Mouse (Mus musculus): Measurements from ENCODE around the gene Top2a. TPM values are rescaled to one million over a fixed set of nuclear protein-coding genes. Genes with fewer than 3 reads are reported as not detected.

Gene Top2a
- polyA plus RNA-seq, 1 experiment from 2014 or later, result 184 TPM

DNA sequence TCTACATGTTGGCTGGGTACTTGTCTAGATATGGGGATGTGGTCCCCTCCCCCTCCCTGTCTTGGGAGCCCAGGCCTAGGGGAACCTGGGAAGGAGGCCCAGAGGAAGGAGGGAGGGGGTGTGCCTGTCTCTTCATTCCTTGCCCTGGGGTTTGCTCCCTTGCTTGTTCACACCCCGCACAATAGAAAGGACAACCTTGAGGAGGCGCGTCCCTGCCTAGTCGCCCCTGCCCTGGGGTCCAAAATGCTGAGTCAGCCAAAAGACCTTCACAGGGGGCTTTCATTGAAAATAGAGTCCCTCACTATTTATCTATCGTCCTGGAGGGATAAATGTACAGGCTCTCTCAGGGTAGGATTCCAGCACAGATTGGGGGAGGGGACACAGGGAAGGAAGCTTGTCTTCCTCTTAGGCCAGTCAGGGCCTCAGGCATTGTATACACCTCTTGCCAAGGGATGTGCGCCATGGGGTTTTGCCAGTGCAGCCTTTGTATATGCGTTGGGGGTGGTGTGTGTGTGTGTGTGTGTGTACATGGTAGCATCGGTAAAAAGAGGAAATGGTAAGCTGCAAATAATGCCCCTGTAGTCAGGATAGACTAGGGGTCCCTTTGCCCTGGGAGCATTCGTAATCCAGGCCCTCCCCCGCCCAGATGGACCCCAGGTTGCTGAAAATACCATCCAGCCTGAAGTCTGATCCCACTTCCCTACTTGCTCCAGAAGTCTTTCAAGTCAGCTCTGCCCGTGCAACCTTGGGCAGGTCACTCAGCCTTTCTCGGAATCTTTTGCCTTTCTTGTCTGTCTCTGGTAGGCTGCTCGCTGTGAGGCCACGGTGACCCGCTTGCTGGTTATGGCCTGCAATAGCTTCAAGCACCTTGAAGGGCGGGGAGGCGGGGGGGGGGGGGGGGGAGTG, 68.9 kb downstream of the Top2a start:
- H3K9ac ChIP-seq, result no peak overlapping the region
- H3K9me3 ChIP-seq (replicated peaks), result no peaks in the 10 kb centered on the region
- H3K4me2 ChIP-seq, result peak overlapping the region; percentile 41
- WGBS (ENCODE audit: insufficient replicate concordance), result 28% methylated on average over 17 of the region's 17 CpGs
- H3K4me3 ChIP-seq (replicated peaks), result no peak overlapping the region
- H3K36me3 ChIP-seq (replicated peaks), result no peaks in the 10 kb centered on the region
- ATAC-seq (ENCODE audit: insufficient read depth), result no peak
- H3K27ac ChIP-seq (replicated peaks), result peak overlapping the region; percentile 62; the same call in 1 of the 2 replicates
- peaks cover 9% of the 10 kb centered on the region for H3K27me3 ChIP-seq
- H3K4me1 ChIP-seq (replicated peaks), result peaks cover 76% of the 10 kb centered on the region

DNA sequence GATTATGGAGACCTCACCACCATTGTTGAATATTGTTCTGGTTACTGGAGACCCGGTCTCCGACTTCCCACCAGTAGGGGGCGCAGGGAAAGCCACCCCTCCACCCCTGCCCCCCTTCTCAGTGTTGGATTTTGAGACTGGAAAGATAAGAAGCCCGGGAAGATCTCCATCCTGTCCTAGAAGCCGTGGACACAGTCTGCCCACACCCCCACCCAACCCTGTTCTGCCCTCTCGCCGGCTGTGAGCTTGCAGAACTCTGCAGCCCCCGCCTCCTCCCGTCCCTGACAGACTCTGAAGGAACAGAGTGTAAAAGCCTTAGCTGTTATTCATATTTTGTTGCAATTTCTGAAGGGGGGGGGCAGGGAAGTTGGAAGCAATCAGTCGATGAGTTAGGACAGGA, 69.6 kb downstream of the Top2a start:
- Histone ChIP-seq H3K4me1 (replicated peaks) (peaks cover 76% of the 10 kb centered on the region), H3K9ac (no peak overlapping the region), H3K4me3 (replicated peaks) (no peak overlapping the region), H3K4me2 (peak overlapping the region; percentile 41), H3K9me3 (replicated peaks) (no peaks in the 10 kb centered on the region), H3K36me3 (replicated peaks) (no peaks in the 10 kb centered on the region), H3K27me3 (peaks cover 2% of the 10 kb centered on the region; the same call in 1 of the 2 replicates), H3K27ac (replicated peaks) (peak overlapping the region; percentile 62)
- ATAC-seq (ENCODE audit: insufficient read depth), result peak; percentile 2; the same call in 1 of the 2 replicates
- 10% methylated on average over 10 of the region's 10 CpGs for WGBS (ENCODE audit: insufficient replicate concordance)

GRCm38 (mm10) chr11:98953835-98954320, 70.1 kb downstream of the Top2a start:
- WGBS (ENCODE audit: insufficient replicate concordance), result 27% methylated on average over 13 of the region's 13 CpGs
- H3K4me2 ChIP-seq, result peak overlapping the region; percentile 41
- peaks cover 76% of the 10 kb centered on the region for H3K4me1 ChIP-seq (replicated peaks)
- no peak overlapping the region for H3K4me3 ChIP-seq (replicated peaks)
- peak overlapping the region; percentile 62 for H3K27ac ChIP-seq (replicated peaks)
- no peaks in the 10 kb centered on the region for H3K27me3 ChIP-seq
- H3K9ac ChIP-seq, result no peak overlapping the region
- no peaks in the 10 kb centered on the region for H3K36me3 ChIP-seq (replicated peaks)
- no peaks in the 10 kb centered on the region for H3K9me3 ChIP-seq (replicated peaks)
- ATAC-seq (ENCODE audit: insufficient read depth), result no peak

GRCm38 (mm10) chr11:98953361-98953760, 70.6 kb downstream of the Top2a start:
- peak; percentile 41 for ATAC-seq (ENCODE audit: insufficient read depth)
- peaks cover 79% of the 10 kb centered on the region for H3K4me1 ChIP-seq (replicated peaks)
- peak overlapping the region; percentile 62 for H3K27ac ChIP-seq (replicated peaks)

GRCm38 (mm10) chr11:98952736-98953135, 71.3 kb downstream of the Top2a start:
- H3K4me2 ChIP-seq, result no peak overlapping the region
- no peak overlapping the region for H3K4me3 ChIP-seq (replicated peaks)
- ATAC-seq (ENCODE audit: insufficient read depth), result no peak
- H3K36me3 ChIP-seq (replicated peaks), result no peaks in the 10 kb centered on the region
- no peaks in the 10 kb centered on the region for H3K27me3 ChIP-seq
- 27% methylated on average over 2 of the region's 2 CpGs for WGBS (ENCODE audit: insufficient replicate concordance)
- no peaks in the 10 kb centered on the region for H3K9me3 ChIP-seq (replicated peaks)
- H3K9ac ChIP-seq, result no peak overlapping the region
- H3K4me1 ChIP-seq (replicated peaks), result peaks cover 82% of the 10 kb centered on the region
- H3K27ac ChIP-seq (replicated peaks), result no peak overlapping the region; the same call in 1 of the 2 replicates

More at GRCm38 (mm10) chr11:98953361-98953760, 70.6 kb downstream of the Top2a start:
- Histone ChIP-seq H3K9ac (no peak overlapping the region), H3K4me3 (replicated peaks) (no peak overlapping the region), H3K4me2 (no peak overlapping the region; the same call in 1 of the 2 replicates), H3K27me3 (no peaks in the 10 kb centered on the region), H3K9me3 (replicated peaks) (no peaks in the 10 kb centered on the region), H3K36me3 (replicated peaks) (no peaks in the 10 kb centered on the region)
- 16% methylated on average over 2 of the region's 2 CpGs for WGBS (ENCODE audit: insufficient replicate concordance)

DNA sequence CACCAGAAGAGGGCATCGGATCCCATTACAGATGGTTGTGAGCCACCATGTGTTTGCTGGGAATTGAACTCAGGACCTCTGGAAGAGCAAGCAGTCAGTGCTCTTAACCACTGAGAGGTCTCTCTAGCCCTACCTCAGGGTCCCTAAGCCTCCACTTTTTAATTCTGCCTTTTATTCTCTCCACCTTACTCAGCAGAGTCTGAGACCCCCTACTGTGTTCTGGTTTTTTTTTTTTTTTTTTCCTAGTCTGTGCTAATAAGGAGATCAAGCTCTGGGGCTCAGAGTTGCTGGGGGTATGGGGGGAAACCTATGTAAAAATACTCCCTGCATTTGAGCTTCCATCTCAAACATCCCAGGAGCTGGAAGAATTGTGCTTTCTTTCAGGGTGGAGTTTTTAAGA, 71.9 kb downstream of the Top2a start:
- WGBS (ENCODE audit: insufficient replicate concordance), result 86% methylated on average over 1 of the region's 1 CpGs
- no peak overlapping the region for H3K4me3 ChIP-seq (replicated peaks)
- no peaks in the 10 kb centered on the region for H3K9me3 ChIP-seq (replicated peaks)
- H3K36me3 ChIP-seq (replicated peaks), result no peaks in the 10 kb centered on the region
- no peak for ATAC-seq (ENCODE audit: insufficient read depth)
- H3K9ac ChIP-seq, result no peak overlapping the region
- H3K4me1 ChIP-seq (replicated peaks), result peaks cover 89% of the 10 kb centered on the region
- H3K4me2 ChIP-seq, result no peak overlapping the region
- no peaks in the 10 kb centered on the region for H3K27me3 ChIP-seq
- H3K27ac ChIP-seq (replicated peaks), result no peak overlapping the region

DNA sequence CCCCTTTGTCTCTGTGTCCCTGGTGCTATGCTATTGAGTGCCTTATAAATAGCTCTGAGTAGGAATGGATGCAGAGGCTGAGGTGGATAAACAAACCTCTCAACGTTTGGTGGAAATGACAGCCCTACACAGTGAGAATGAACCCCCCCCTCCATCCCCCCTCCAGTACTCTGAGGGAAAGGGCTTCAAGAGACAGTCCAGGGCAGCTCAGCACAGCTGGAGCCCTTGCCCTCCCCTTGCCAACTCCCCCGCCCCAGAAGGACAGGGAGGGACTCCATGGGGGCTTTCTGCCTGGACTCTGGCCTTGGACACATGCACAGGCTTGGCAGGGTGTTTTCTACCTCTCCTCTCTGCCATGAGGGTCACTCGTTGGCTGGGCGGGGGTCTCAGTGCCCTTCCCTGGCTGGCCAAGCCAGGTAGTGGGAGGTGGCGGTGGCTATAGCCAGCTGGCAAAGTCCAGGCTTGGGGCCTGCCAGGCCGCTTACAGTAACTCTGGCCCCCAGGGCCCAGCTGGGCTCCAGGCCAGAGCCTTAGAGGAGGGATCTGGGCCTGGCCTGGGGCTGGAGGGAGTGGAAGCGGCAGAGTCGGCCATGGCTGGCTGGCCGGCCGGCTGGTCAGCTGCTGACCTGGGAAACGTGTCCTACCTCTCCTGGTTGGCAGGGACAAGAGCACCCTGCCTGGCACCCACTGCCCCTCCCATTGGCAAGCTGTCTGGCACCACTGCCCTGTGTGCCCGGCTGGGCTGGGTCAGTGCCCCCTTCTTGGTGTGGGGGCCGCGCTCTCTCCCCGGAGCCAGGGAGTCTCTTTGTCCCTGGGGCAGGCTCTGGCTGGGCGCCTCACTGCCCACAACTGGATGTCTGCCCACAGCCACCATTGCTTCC, 72.7 kb downstream of the Top2a start:
- Histone ChIP-seq H3K9me3 (replicated peaks) (no peaks in the 10 kb centered on the region), H3K4me2 (peak overlapping the region; percentile 5), H3K9ac (no peak overlapping the region), H3K4me3 (replicated peaks) (no peak overlapping the region), H3K36me3 (replicated peaks) (no peaks in the 10 kb centered on the region), H3K27ac (replicated peaks) (peak overlapping the region; percentile 29; the same call in 1 of the 2 replicates), H3K27me3 (no peaks in the 10 kb centered on the region), H3K4me1 (replicated peaks) (peaks cover 89% of the 10 kb centered on the region)
- 63% methylated on average over 16 of the region's 16 CpGs for WGBS (ENCODE audit: insufficient replicate concordance)
- no peak for ATAC-seq (ENCODE audit: insufficient read depth)

DNA sequence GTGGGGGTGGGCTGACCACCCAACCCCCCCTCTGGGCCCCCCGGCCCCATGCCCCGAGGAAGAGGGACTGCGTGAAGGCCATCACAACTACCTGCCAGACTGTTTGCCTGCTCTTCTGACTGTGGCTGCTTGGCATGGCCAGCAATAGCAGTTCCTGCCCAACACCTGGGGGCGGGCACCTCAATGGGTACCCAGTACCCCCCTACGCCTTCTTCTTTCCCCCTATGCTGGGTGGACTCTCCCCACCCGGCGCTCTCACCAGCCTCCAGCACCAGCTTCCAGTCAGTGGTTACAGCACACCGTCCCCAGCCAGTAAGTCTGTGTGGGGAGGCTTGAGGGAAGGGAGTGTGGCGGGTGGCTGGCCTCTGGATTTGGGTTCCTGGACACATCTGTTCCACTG, 73.5 kb downstream of the Top2a start:
- peaks cover 92% of the 10 kb centered on the region for H3K4me1 ChIP-seq (replicated peaks)
- H3K27ac ChIP-seq (replicated peaks), result no peak overlapping the region

DNA sequence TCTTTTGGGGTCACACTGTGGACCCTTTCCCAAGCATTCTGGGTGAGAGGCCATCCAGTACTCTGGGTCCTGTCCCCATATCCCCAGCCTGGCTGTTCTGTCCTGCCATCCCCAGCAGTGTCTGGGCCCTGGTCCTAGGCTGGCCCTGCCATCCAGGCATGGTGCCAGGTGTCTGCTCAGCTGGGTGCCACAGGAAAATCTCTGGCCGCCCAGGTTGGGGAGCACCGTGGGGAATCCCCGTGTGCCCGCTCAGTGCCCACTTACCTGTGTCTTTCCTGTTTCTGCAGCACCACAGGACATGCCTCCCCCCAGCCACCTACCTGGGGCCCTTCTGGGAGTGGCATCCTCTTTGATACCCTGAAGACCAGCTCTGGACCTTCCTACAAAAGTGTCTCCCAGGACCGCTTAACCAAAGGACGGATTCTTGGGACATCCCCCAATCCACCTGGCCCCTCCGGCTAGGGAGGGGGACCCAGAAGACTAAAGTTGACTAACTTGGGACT, 74.0 kb downstream of the Top2a start:
- H3K36me3 ChIP-seq (replicated peaks), result no peaks in the 10 kb centered on the region
- no peaks in the 10 kb centered on the region for H3K27me3 ChIP-seq
- H3K4me1 ChIP-seq (replicated peaks), result peaks cover 92% of the 10 kb centered on the region
- no peaks in the 10 kb centered on the region for H3K9me3 ChIP-seq (replicated peaks)
- no peak overlapping the region for H3K4me3 ChIP-seq (replicated peaks)
- 78% methylated on average over 7 of the region's 7 CpGs for WGBS (ENCODE audit: insufficient replicate concordance)
- H3K9ac ChIP-seq, result no peak overlapping the region
- H3K27ac ChIP-seq (replicated peaks), result peak overlapping the region; percentile 31; the same call in 1 of the 2 replicates
- H3K4me2 ChIP-seq, result no peak overlapping the region
- ATAC-seq (ENCODE audit: insufficient read depth), result no peak

More for the DNA sequence above, 73.5 kb downstream of the Top2a start:
- Histone ChIP-seq H3K9me3 (replicated peaks) (no peaks in the 10 kb centered on the region), H3K9ac (no peak overlapping the region), H3K27me3 (no peaks in the 10 kb centered on the region), H3K4me3 (replicated peaks) (no peak overlapping the region), H3K4me2 (no peak overlapping the region), H3K36me3 (replicated peaks) (no peaks in the 10 kb centered on the region)
- no peak for ATAC-seq (ENCODE audit: insufficient read depth)
- 73% methylated on average over 9 of the region's 9 CpGs for WGBS (ENCODE audit: insufficient replicate concordance)

- Histone ChIP-seq H3K36me3 (replicated peaks) (no peaks in the 10 kb centered on the region), H3K9ac (no peak overlapping the region), H3K27me3 (no peaks in the 10 kb centered on the region), H3K27ac (replicated peaks) (no peak overlapping the region), H3K4me1 (replicated peaks) (peaks cover 92% of the 10 kb centered on the region), H3K4me2 (no peak overlapping the region), H3K4me3 (replicated peaks) (no peak overlapping the region), H3K9me3 (replicated peaks) (no peaks in the 10 kb centered on the region)
- no peak for ATAC-seq (ENCODE audit: insufficient read depth)
- 55% methylated on average over 12 of the region's 12 CpGs for WGBS (ENCODE audit: insufficient replicate concordance)
These were observed 74.6 kb downstream of the Top2a start for GRCm38 (mm10) chr11:98949242-98949957.

Measured in liver, embryonic 15.5 days (tissue).